Mouse (Mus musculus) cortical plate, adult 2 months (tissue): ENCODE measurements around the gene Cygb. TPM values are rescaled to one million over a fixed set of nuclear protein-coding genes. Genes with fewer than 3 reads are reported as not detected.
A peak's percentile ranks its signal among the peaks of the same experiment; 100 is the strongest.

ENCODE experiments used
- H3K27ac ChIP-seq: fragments of 200-500 bp; 2 replicates; pipeline ENCODE4 v1.5.1; 2012; ENCODE audit warnings: low read length, control low read depth, inconsistent platforms; ENCODE audit not compliant: insufficient read depth
- H3K4me1 ChIP-seq: fragments of 200-500 bp; 2 replicates; pipeline ENCODE4 v1.6.1; 2011; ENCODE audit warnings: low read length; ENCODE audit not compliant: control insufficient read depth, insufficient read depth
- H3K4me3 ChIP-seq: fragments of 200-500 bp; 2 replicates; pipeline ENCODE4 v1.5.1; 2011; ENCODE audit warnings: mild to moderate bottlenecking, low read length, control low read depth; ENCODE audit not compliant: insufficient read depth
- CTCF ChIP-seq: fragments of 200-500 bp; IDR thresholded peaks from 2 replicates; pipeline ENCODE4 v1.5.1; 2011; ENCODE audit warnings: mild to moderate bottlenecking, control low read depth, low read length; ENCODE audit not compliant: insufficient read depth; ENCODE audit errors: extremely low read depth
- POLR2A ChIP-seq: fragments of 200-500 bp; IDR thresholded peaks from 2 replicates; pipeline ENCODE4 v1.6.1; 2011; ENCODE audit warnings: mild to moderate bottlenecking, low read length, control low read depth; ENCODE audit not compliant: insufficient read depth; ENCODE audit errors: extremely low read depth
- polyA plus RNA-seq: library from polyadenylated mRNA; depleted of rRNA; stranded (reverse); fragments of >200 nt; gene quantifications from 2 replicates; pipeline ENCODE4 v1.2.3, GENCODE M21; 2012

Cygb gene
- polyA plus RNA-seq, 1 experiment, result 49.8 TPM

- TF ChIP-seq POLR2A (no peak), CTCF (peak; percentile 39; the same call in 1 of the 2 replicates)
- no peaks in the 10 kb centered on the region for H3K4me1 ChIP-seq
- H3K27ac ChIP-seq, result no peak overlapping the region
- no peak overlapping the region for H3K4me3 ChIP-seq
These were observed 28.8 kb downstream of the Cygb start for GRCm38 (mm10) chr11:116625081-116626000.

- TF ChIP-seq POLR2A (no peak), CTCF (no peak)
- Histone ChIP-seq H3K27ac (no peak overlapping the region), H3K4me1 (no peaks in the 10 kb centered on the region), H3K4me3 (peak overlapping the region; percentile 30)
These were observed 29.8 kb downstream of the Cygb start for GRCm38 (mm10) chr11:116624131-116624832.

- Histone ChIP-seq H3K4me1 (no peaks in the 10 kb centered on the region), H3K4me3 (peak overlapping the region; percentile 30), H3K27ac (no peak overlapping the region)
- TF ChIP-seq CTCF, result no peak
- no peak for TF ChIP-seq POLR2A
These were observed 30.6 kb downstream of the Cygb start for GRCm38 (mm10) chr11:116623281-116624124.

- no peak overlapping the region for H3K4me3 ChIP-seq
- no peak for TF ChIP-seq POLR2A
- no peak for TF ChIP-seq CTCF
- no peaks in the 10 kb centered on the region for H3K4me1 ChIP-seq
- H3K27ac ChIP-seq, result no peak overlapping the region
These were observed 32.8 kb downstream of the Cygb start for GRCm38 (mm10) chr11:116621258-116621704.

- Histone ChIP-seq H3K4me3 (no peak overlapping the region), H3K4me1 (no peaks in the 10 kb centered on the region), H3K27ac (no peak overlapping the region)
- no peak for TF ChIP-seq CTCF
- no peak for TF ChIP-seq POLR2A
These were observed 33.4 kb downstream of the Cygb start for GRCm38 (mm10) chr11:116620559-116621253.

GRCm38 (mm10) chr11:116620073-116620472, 34.0 kb downstream of the Cygb start:
- no peak for TF ChIP-seq POLR2A
- TF ChIP-seq CTCF, result no peak
- Histone ChIP-seq H3K4me1 (no peaks in the 10 kb centered on the region), H3K4me3 (no peak overlapping the region), H3K27ac (no peak overlapping the region)

GRCm38 (mm10) chr11:116619561-116619960, 34.6 kb downstream of the Cygb start:
- Histone ChIP-seq H3K4me1 (no peaks in the 10 kb centered on the region), H3K27ac (no peak overlapping the region), H3K4me3 (no peak overlapping the region)
- no peak for TF ChIP-seq POLR2A
- no peak for TF ChIP-seq CTCF

GRCm38 (mm10) chr11:116619156-116619555, 35.0 kb downstream of the Cygb start:
- Histone ChIP-seq H3K4me3 (no peak overlapping the region), H3K27ac (no peak overlapping the region), H3K4me1 (no peaks in the 10 kb centered on the region)
- TF ChIP-seq POLR2A (no peak), CTCF (no peak)
